Mouse (Mus musculus) kidney, postnatal 0 days (tissue): Measurements from ENCODE around the gene Msl2. TPM values are rescaled to one million over a fixed set of nuclear protein-coding genes. Genes with fewer than 3 reads are reported as not detected.
A peak's percentile ranks its signal among the peaks of the same experiment; 100 is the strongest.

Source experiments
- ATAC-seq: fragments of 200-750 bp; cut with Nextera tagmentation; replicated peaks from 2 replicates; pipeline ENCODE4 v1.8.0; 2017; ENCODE audit warnings: low read depth, moderate number of reproducible peaks, moderate TSS enrichment, moderate library complexity; ENCODE audit not compliant: low FRiP score
- DNase-seq: peaks from one replicate; pipeline ENCODE4 v3.0.0-alpha.2; 2016; ENCODE audit warnings: low spot score
- H3K27ac ChIP-seq: fragments of 300-500 bp; sonication (generic); 2 replicates; pipeline ENCODE4 v1.5.1; 2014; ENCODE audit warnings: mild to moderate bottlenecking
- H3K27me3 ChIP-seq: fragments of 300-500 bp; sonication (generic); 2 replicates; pipeline ENCODE4 v1.6.1; 2014; ENCODE audit warnings: low read length, mixed read lengths; ENCODE audit not compliant: insufficient read depth
- H3K36me3 ChIP-seq: fragments of 300-500 bp; sonication (generic); 2 replicates; pipeline ENCODE4 v1.6.1; 2014; ENCODE audit warnings: low read length, mixed read lengths; ENCODE audit not compliant: insufficient read depth
- H3K4me1 ChIP-seq: fragments of 300-500 bp; sonication (generic); replicated peaks from 2 replicates; pipeline ENCODE4 v1.6.1; 2014; ENCODE audit warnings: antibody characterized with exemption, low read length, mixed read lengths; ENCODE audit not compliant: insufficient read depth
- H3K4me2 ChIP-seq: fragments of 300-500 bp; sonication (generic); 2 replicates; pipeline ENCODE4 v1.6.1; 2014; ENCODE audit warnings: mild to moderate bottlenecking, low read length, moderate library complexity, mixed read lengths
- H3K4me3 ChIP-seq: fragments of 300-500 bp; sonication (generic); replicated peaks from 2 replicates; pipeline ENCODE4 v1.5.1; 2014; ENCODE audit warnings: low read depth, low read length
- H3K9ac ChIP-seq: fragments of 300-500 bp; sonication (generic); 2 replicates; pipeline ENCODE4 v1.6.1; 2014; ENCODE audit warnings: low read depth, low read length
- H3K9me3 ChIP-seq: fragments of 300-500 bp; sonication (generic); replicated peaks from 2 replicates; pipeline ENCODE4 v1.6.1; 2016; ENCODE audit warnings: low read length, inconsistent platforms, mixed read lengths
- CTCF ChIP-seq: IDR thresholded peaks from 2 replicates; pipeline ENCODE4 v1.5.1; 2016; ENCODE audit warnings: antibody characterized with exemption, low read depth, mild to moderate bottlenecking, moderate library complexity
- WGBS: fragments of 180-500 bp; shearing (Covaris S2); extraction: QIAGEN DNeasy Blood & Tissue Kit; methylation state at CpG from one replicate; pipeline ENCODE4 v1.1.7; 2014; 5-methylcytosine and 5-hydroxymethylcytosine counted together
- polyA plus RNA-seq: library from polyadenylated mRNA; unstranded; fragments of >200 nt; fragmentation: Nextera tagmentation; extraction: Ambion mirVana; gene quantifications from 2 replicates; pipeline ENCODE4 v1.2.1, GENCODE M21; 2015

Gene Msl2
- polyA plus RNA-seq, 1 experiment from 2014 or later, result 6.5 TPM

GRCm38 (mm10) chr9:101077486-101077885, 3.6 kb downstream of the Msl2 start:
- Histone ChIP-seq H3K4me3 (peak overlapping the region; percentile 80), H3K27me3 (no peaks in the 10 kb centered on the region), H3K4me2 (peak overlapping the region; percentile 82), H3K4me1 (peaks cover 21% of the 10 kb centered on the region), H3K27ac (no peak overlapping the region), H3K9ac (peak overlapping the region; percentile 91), H3K9me3 (no peaks in the 10 kb centered on the region), H3K36me3 (no peaks in the 10 kb centered on the region)
- no peak for TF ChIP-seq CTCF
- ATAC-seq (no peak), DNase-seq (no peak)

GRCm38 (mm10) chr9:101078579-101078978, 4.7 kb downstream of the Msl2 start:
- Histone ChIP-seq H3K4me2 (peak overlapping the region; percentile 55), H3K27me3 (no peaks in the 10 kb centered on the region), H3K36me3 (no peaks in the 10 kb centered on the region), H3K27ac (0 out of 2 replicates have a peak overlapping the region, but pooled peaks have one; percentile 10), H3K9me3 (no peaks in the 10 kb centered on the region), H3K4me1 (peaks cover 21% of the 10 kb centered on the region), H3K4me3 (peak overlapping the region; percentile 25), H3K9ac (no peak overlapping the region)
- TF ChIP-seq CTCF, result no peak
- ATAC-seq, result no peak
- WGBS, result 58% methylated on average over 4 of the region's 4 CpGs
- no peak for DNase-seq

GRCm38 (mm10) chr9:101080046-101080685, 6.3 kb downstream of the Msl2 start:
- Histone ChIP-seq H3K27ac (no peak overlapping the region), H3K4me1 (peaks cover 21% of the 10 kb centered on the region), H3K9ac (no peak overlapping the region), H3K4me3 (no peak overlapping the region), H3K9me3 (no peaks in the 10 kb centered on the region), H3K27me3 (no peaks in the 10 kb centered on the region), H3K4me2 (0 out of 2 replicates have a peak overlapping the region, but pooled peaks have one; percentile 16), H3K36me3 (no peaks in the 10 kb centered on the region)
- DNase-seq (no peak), ATAC-seq (no peak)
- 65% methylated on average over 3 of the region's 3 CpGs for WGBS
- TF ChIP-seq CTCF, result peak; percentile 38; the same call in 1 of the 2 replicates

- Histone ChIP-seq H3K27me3 (no peaks in the 10 kb centered on the region), H3K4me1 (peaks cover 10% of the 10 kb centered on the region), H3K27ac (no peak overlapping the region), H3K36me3 (no peaks in the 10 kb centered on the region), H3K4me3 (no peak overlapping the region), H3K9me3 (no peaks in the 10 kb centered on the region), H3K4me2 (no peak overlapping the region), H3K9ac (no peak overlapping the region)
- ATAC-seq (no peak), DNase-seq (no peak)
- TF ChIP-seq CTCF, result no peak
- WGBS, result 91% methylated on average over 3 of the region's 3 CpGs
Observed at GRCm38 (mm10) chr9:101083728-101084127, 9.8 kb downstream of the Msl2 start.

- WGBS, result 94% methylated on average over 4 of the region's 4 CpGs
Observed at GRCm38 (mm10) chr9:101095425-101095824, 21.5 kb downstream of the Msl2 start.

GRCm38 (mm10) chr9:101096461-101096860, 22.6 kb downstream of the Msl2 start:
- no peak for ATAC-seq
- 96% methylated on average over 3 of the region's 3 CpGs for WGBS

More at GRCm38 (mm10) chr9:101095425-101095824, 21.5 kb downstream of the Msl2 start:
- TF ChIP-seq CTCF, result no peak
- DNase-seq, result no peak
- Histone ChIP-seq H3K36me3 (no peaks in the 10 kb centered on the region), H3K4me3 (no peak overlapping the region), H3K9ac (no peak overlapping the region), H3K9me3 (no peaks in the 10 kb centered on the region), H3K4me1 (no peaks in the 10 kb centered on the region), H3K27ac (no peak overlapping the region), H3K27me3 (no peaks in the 10 kb centered on the region), H3K4me2 (no peak overlapping the region)
- ATAC-seq, result no peak

More at GRCm38 (mm10) chr9:101096461-101096860, 22.6 kb downstream of the Msl2 start:
- Histone ChIP-seq H3K36me3 (peaks cover 6% of the 10 kb centered on the region), H3K9ac (no peak overlapping the region), H3K27me3 (no peaks in the 10 kb centered on the region), H3K4me3 (no peak overlapping the region), H3K9me3 (no peaks in the 10 kb centered on the region), H3K4me1 (no peaks in the 10 kb centered on the region), H3K27ac (no peak overlapping the region), H3K4me2 (no peak overlapping the region)
- DNase-seq, result no peak
- TF ChIP-seq CTCF, result no peak
